Mouse (Mus musculus) hindbrain, embryonic 14.5 days (tissue): ENCODE data around the gene Olfr1189. TPM values are rescaled to one million over a fixed set of nuclear protein-coding genes. Genes with fewer than 3 reads are reported as not detected.
"Not testable (repeated sequence)": the region's sequence is repeated elsewhere in the genome, so short reads cannot be mapped to it uniquely, and the experiment has no call there.

ENCODE experiments used
- ATAC-seq: fragments of 200-750 bp; cut with Nextera tagmentation; 2 replicates; pipeline ENCODE4 v1.8.0; 2017; ENCODE audit warnings: moderate number of reproducible peaks, mild to moderate bottlenecking, moderate TSS enrichment, moderate library complexity; ENCODE audit not compliant: low FRiP score
- DNase-seq: peaks from one replicate; pipeline ENCODE4 v3.0.0-alpha.2; 2015; ENCODE audit warnings: low spot score
- H3K27ac ChIP-seq: fragments of 300-500 bp; sonication (generic); 2 replicates; pipeline ENCODE4 v1.5.1; 2014; ENCODE audit warnings: mild to moderate bottlenecking, moderate library complexity
- H3K27me3 ChIP-seq: fragments of 300-500 bp; sonication (generic); 2 replicates; pipeline ENCODE4 v1.6.1; 2014; ENCODE audit warnings: mild to moderate bottlenecking, low read length, mixed read lengths; ENCODE audit not compliant: control insufficient read depth, insufficient read depth
- H3K36me3 ChIP-seq: fragments of 300-500 bp; sonication (generic); replicated peaks from 2 replicates; pipeline ENCODE4 v1.6.1; 2014; ENCODE audit not compliant: control insufficient read depth, insufficient read depth
- H3K4me1 ChIP-seq: fragments of 300-500 bp; sonication (generic); replicated peaks from 2 replicates; pipeline ENCODE4 v1.6.1; 2014; ENCODE audit warnings: antibody characterized with exemption, low read length, mixed read lengths; ENCODE audit not compliant: control insufficient read depth, insufficient read depth
- H3K4me2 ChIP-seq: fragments of 300-500 bp; sonication (generic); replicated peaks from 2 replicates; pipeline ENCODE4 v1.6.1; 2014; ENCODE audit warnings: mild to moderate bottlenecking, moderate library complexity
- H3K4me3 ChIP-seq: fragments of 300-500 bp; sonication (generic); replicated peaks from 2 replicates; pipeline ENCODE4 v1.5.1; 2014; ENCODE audit warnings: mild to moderate bottlenecking, low read length
- H3K9ac ChIP-seq: fragments of 300-500 bp; sonication (generic); 2 replicates; pipeline ENCODE4 v1.6.1; 2014
- H3K9me3 ChIP-seq: fragments of 300-500 bp; sonication (generic); 2 replicates; pipeline ENCODE4 v1.6.1; 2016; ENCODE audit warnings: low read length; ENCODE audit not compliant: control insufficient read depth
- WGBS: fragments of 180-500 bp; shearing (Covaris S2); extraction: QIAGEN DNeasy Blood & Tissue Kit; methylation state at CpG from one replicate; pipeline ENCODE4 v1.1.7; 2014; 5-methylcytosine and 5-hydroxymethylcytosine counted together
- polyA plus RNA-seq: library from polyadenylated mRNA; unstranded; fragments of >200 nt; fragmentation: Nextera tagmentation; extraction: Ambion mirVana; gene quantifications from 2 replicates; pipeline ENCODE4 v1.2.1, GENCODE M21; 2014

Gene Olfr1189
- polyA plus RNA-seq: not detected in 2 replicates

DNA sequence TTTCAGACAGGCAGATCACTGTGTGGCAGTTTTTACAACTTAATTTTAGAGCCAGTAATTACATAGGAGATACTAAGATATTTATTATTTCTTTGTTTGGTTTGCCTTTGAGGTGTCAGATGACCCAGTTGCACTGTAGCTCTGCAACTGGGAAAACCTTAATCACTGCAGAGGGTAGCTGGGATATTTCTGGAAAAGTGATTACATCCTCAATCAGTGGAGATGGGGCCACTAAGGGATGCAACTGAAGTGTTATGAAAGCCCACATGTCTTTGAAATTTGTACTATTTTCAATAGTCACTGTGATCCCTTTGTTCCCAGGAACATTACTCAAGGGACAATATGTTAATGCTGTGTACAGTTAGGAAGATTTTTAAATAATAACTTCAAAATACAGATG lies at the start of gene Olfr1189:
TSS of gene Olfr1189 (plus strand) at position 301 of the 400 bp plus-strand sequence.
- Histone ChIP-seq H3K27me3 (no peaks in the 10 kb centered on the region), H3K4me1 (no peaks in the 10 kb centered on the region), H3K36me3 (no peaks in the 10 kb centered on the region), H3K9ac (no peak within 1 kb of the TSS), H3K27ac (no peak within 1 kb of the TSS), H3K4me2 (no peak within 1 kb of the TSS), H3K4me3 (no peak within 1 kb of the TSS), H3K9me3 (no peaks in the 10 kb centered on the region)
- DNase-seq (no peak), ATAC-seq (no peak)

DNA sequence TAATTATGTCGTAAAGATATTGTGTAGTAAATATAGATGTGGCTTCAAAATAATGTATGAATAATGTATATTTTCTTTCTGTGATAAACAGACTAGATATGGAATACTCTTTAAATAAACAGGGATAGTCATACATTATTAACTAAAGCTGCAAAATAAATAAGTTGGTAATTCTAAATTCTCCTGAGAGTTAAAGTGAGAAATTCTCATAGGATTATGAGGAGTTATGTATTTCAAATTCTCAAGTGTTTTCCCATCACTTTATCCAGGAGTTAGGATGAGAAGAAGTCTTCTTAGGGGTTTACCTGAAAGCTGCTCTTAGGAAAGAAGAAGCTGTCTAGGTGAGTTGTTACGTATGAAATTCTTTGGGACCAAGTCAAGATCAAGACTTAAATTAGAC lies 29.6 kb upstream of the Olfr1189 start, which contains the start of gene Olfr1188:
TSS of gene Olfr1188 (plus strand) at position 301 of the 400 bp plus-strand sequence.
- Histone ChIP-seq H3K9ac (no peak within 1 kb of the TSS), H3K4me1 (no peaks in the 10 kb centered on the region), H3K4me2 (no peak within 1 kb of the TSS), H3K36me3 (no peaks in the 10 kb centered on the region), H3K27me3 (no peaks in the 10 kb centered on the region), H3K4me3 (no peak within 1 kb of the TSS), H3K27ac (no peak within 1 kb of the TSS), H3K9me3 (no peaks in the 10 kb centered on the region)
- DNase-seq: no peak
- 91% methylated on average over 2 of the region's 2 CpGs for WGBS
- ATAC-seq: no peak

DNA sequence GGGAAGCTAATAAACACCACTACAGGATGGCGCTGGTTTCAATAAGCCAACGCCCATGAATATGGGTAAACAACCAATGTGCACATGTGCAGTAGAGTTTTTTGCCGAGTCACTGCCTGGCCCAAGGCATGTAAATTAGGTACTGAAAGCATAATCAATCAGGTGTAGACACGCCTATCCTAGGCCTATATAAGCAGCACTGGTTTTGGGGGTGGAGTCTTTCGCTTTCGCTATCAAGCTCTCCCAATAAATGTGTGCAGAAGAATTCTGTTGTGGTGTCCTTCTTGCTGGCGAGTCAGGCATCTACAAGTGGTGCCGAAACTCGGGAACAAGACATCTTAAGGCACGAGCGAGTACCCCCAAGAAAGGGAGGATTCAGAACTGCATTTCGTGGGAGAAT lies 13.6 kb upstream of the Olfr1189 start:
- not testable (repeated sequence) for ATAC-seq, H3K4me1 ChIP-seq, H3K4me3 ChIP-seq, H3K9me3 ChIP-seq, DNase-seq, H3K9ac ChIP-seq, H3K4me2 ChIP-seq, H3K27ac ChIP-seq, H3K27me3 ChIP-seq, H3K36me3 ChIP-seq
- 93% methylated on average over 12 of the region's 12 CpGs for WGBS

DNA sequence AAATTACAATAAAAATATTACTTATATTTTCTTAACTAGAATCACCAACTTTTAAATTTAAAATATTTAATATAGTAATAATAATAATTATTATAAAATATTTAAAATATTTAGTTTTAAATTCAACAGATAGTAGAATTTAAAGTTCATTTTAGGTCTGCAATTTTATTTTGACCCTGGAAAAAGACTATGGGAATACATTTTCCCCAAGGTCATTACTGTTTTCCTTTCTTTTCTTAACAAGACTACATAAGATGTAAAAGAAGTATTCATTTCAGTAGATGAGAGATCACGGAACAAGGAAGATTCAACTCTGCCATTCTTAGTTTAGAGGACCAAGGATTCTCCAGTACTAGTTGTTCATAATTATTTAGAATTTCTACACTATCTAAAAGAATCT lies 54.0 kb downstream of the Olfr1189 start, which contains the start of gene Olfr1191-ps1:
TSS of gene Olfr1191-ps1 (plus strand) at position 301 of the 400 bp plus-strand sequence.
- not testable (repeated sequence) for ATAC-seq, H3K4me2 ChIP-seq, H3K27me3 ChIP-seq, H3K4me3 ChIP-seq, DNase-seq, H3K36me3 ChIP-seq, H3K9me3 ChIP-seq, H3K4me1 ChIP-seq, H3K27ac ChIP-seq, H3K9ac ChIP-seq
- 87% methylated on average over 1 of the region's 1 CpGs for WGBS

Other genes starting within 250 kb of the Olfr1189 start
- gene Olfr1176, start 249.7 kb upstream of the Olfr1189 start, polyA plus RNA-seq: not detected in 2 replicates
- gene Olfr1177-ps, start 240.0 kb upstream of the Olfr1189 start, polyA plus RNA-seq: not detected in 2 replicates
- not detected in 2 replicates for gene Olfr1178, start 199.4 kb upstream of the Olfr1189 start, polyA plus RNA-seq
- gene Olfr1179, start 180.0 kb upstream of the Olfr1189 start, polyA plus RNA-seq: not detected in 2 replicates
- not detected in 2 replicates for gene Olfr1180, start 167.3 kb upstream of the Olfr1189 start, polyA plus RNA-seq
- not detected in 2 replicates for gene Olfr1181, start 160.3 kb upstream of the Olfr1189 start, polyA plus RNA-seq
- gene Gm13757, start 137.3 kb upstream of the Olfr1189 start, polyA plus RNA-seq: not detected in 2 replicates
- not detected in 2 replicates for gene Olfr1183, start 131.6 kb upstream of the Olfr1189 start, polyA plus RNA-seq
- not detected in 2 replicates for gene Olfr1184, start 102.9 kb upstream of the Olfr1189 start, polyA plus RNA-seq
- gene Olfr1185-ps1, start 93.1 kb upstream of the Olfr1189 start, polyA plus RNA-seq: not detected in 2 replicates
- not detected in 2 replicates for gene Olfr1186, start 67.9 kb upstream of the Olfr1189 start, polyA plus RNA-seq
- not detected in 2 replicates for gene Olfr1188, start 29.5 kb upstream of the Olfr1189 start, polyA plus RNA-seq
- gene Olfr1191-ps1, start 54.1 kb downstream of the Olfr1189 start, polyA plus RNA-seq: not detected in 2 replicates
- not detected in 2 replicates for gene Olfr1192-ps1, start 62.1 kb downstream of the Olfr1189 start, polyA plus RNA-seq
- not detected in 2 replicates for gene Olfr1193, start 89.2 kb downstream of the Olfr1189 start, polyA plus RNA-seq
- not detected in 2 replicates for gene Olfr1195, start 102.7 kb downstream of the Olfr1189 start, polyA plus RNA-seq
- gene Olfr1196, start 118.1 kb downstream of the Olfr1189 start, polyA plus RNA-seq: not detected in 2 replicates
- not detected in 2 replicates for gene Olfr1197, start 145.9 kb downstream of the Olfr1189 start, polyA plus RNA-seq
- gene Olfr1198, start 164.9 kb downstream of the Olfr1189 start, polyA plus RNA-seq: not detected in 2 replicates
- gene Olfr1199, start 174.0 kb downstream of the Olfr1189 start, polyA plus RNA-seq: not detected in 2 replicates
- gene Olfr1200, start 184.0 kb downstream of the Olfr1189 start, polyA plus RNA-seq: not detected in 2 replicates
- gene Olfr1201, start 206.6 kb downstream of the Olfr1189 start, polyA plus RNA-seq: not detected in 2 replicates
- not detected in 2 replicates for gene Olfr1202, start 228.0 kb downstream of the Olfr1189 start, polyA plus RNA-seq
- gene Olfr1205, start 243.3 kb downstream of the Olfr1189 start, polyA plus RNA-seq: not detected in 2 replicates